Mouse (Mus musculus) layer of hippocampus, adult 2 months (tissue): ENCODE data around the gene Il17rd. TPM values are rescaled to one million over a fixed set of nuclear protein-coding genes. Genes with fewer than 3 reads are reported as not detected.
A peak's percentile ranks its signal among the peaks of the same experiment; 100 is the strongest.

Experiments
- DNase-seq, 2 experiments: peaks; one replicate each; pipeline ENCODE4 v3.0.0; 2022; ENCODE audit warnings: low spot score in 2 of 2
- H3K27ac ChIP-seq: fragments of 200-600 bp; 2 replicates; pipeline ENCODE4 v1.8.1; 2022
- H3K4me3 ChIP-seq: fragments of 200-600 bp; 2 replicates; pipeline ENCODE4 v1.8.1; 2022; ENCODE audit warnings: mild to moderate bottlenecking
- CTCF ChIP-seq: fragments of 200-600 bp; conservative IDR thresholded peaks from 2 replicates; pipeline ENCODE4 v1.8.1; 2022; ENCODE audit warnings: antibody characterized with exemption, mild to moderate bottlenecking, moderate library complexity
- total RNA-seq, 2 experiments: library from RNA; stranded (reverse); gene quantifications; 2 replicates each; pipeline ENCODE4 v1.2.3; 2021

Gene Il17rd
- total RNA-seq, 2 experiments from 2014 or later: 2.8 to 3.2 TPM

- peak overlapping the region; percentile 61; the same call in 1 of the 2 replicates for H3K27ac ChIP-seq
- H3K4me3 ChIP-seq: no peak overlapping the region
- TF ChIP-seq CTCF: no peak
- DNase-seq: peak; percentile 47 to 51
Measured at GRCm38 (mm10) chr14:27081536-27082275, 43.0 kb downstream of the Il17rd start.

DNA sequence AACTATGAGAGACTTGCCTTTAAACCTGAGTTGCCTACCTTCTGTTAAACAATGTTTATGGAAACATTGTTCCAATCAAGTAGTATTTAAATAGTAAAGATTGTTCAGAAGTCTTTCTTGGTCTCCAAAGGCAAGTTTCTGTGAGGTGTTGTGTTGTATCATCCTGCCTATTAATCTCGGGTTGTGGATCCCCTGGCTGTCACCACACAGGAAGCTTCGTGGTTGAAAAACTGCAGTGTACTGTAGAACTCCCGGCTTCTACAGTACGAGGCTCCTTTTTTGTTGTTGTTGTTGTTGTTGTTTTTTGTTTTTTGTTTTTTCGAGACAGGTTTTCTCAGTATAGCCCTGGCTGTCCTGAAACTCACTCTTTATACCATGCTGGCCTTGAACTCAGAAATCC, 46.7 kb downstream of the Il17rd start:
- H3K27ac ChIP-seq: no peak overlapping the region
- H3K4me3 ChIP-seq: no peak overlapping the region
- DNase-seq: no peak
- no peak for TF ChIP-seq CTCF

DNA sequence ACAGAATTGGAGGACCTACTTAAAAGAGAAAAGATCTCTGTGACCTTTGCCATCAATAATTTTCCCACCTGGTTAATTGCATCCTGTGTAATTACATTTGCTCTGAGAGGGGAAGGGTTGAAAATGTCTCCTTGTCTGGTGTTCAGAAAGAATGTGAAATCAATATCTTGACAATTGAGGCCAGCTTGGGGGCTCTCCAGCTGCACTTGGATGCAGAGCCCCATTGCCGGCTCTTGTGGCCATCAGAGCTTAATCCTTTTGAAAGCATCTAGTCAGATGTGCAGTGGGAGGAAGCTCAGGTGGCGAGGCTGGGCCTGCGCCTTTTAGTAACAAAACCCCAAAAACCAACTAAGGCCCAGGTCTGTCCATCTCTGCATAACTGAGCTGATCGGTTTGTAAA, 47.3 kb downstream of the Il17rd start:
- Histone ChIP-seq H3K4me3 (no peak overlapping the region), H3K27ac (no peak overlapping the region)
- no peak for DNase-seq
- no peak for TF ChIP-seq CTCF

- DNase-seq: no peak
- Histone ChIP-seq H3K27ac (no peak overlapping the region), H3K4me3 (no peak overlapping the region)
- no peak for TF ChIP-seq CTCF
Measured at GRCm38 (mm10) chr14:27094247-27094646, 55.5 kb downstream of the Il17rd start.

DNA sequence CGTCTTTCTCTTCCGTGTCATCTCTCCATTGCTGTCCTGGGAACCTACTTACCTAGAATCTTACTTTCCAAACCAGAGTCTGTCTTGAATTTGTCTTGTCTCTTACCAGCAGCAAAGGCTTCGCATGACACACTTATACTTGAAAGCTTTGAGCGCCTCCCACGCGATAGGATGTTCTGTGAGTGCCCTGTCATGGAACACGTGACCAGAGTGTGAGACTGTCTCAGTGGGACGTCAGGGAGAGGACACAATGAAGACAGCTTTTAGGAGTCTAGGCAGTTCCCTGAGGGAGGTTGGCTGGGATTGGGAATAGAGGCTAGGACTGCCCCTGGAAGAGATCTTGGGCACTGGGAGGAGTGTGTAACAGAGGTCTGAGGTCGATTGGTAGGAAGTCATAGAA, 57.4 kb downstream of the Il17rd start:
- Histone ChIP-seq H3K27ac (no peak overlapping the region), H3K4me3 (no peak overlapping the region)
- no peak for TF ChIP-seq CTCF
- DNase-seq: no peak

DNA sequence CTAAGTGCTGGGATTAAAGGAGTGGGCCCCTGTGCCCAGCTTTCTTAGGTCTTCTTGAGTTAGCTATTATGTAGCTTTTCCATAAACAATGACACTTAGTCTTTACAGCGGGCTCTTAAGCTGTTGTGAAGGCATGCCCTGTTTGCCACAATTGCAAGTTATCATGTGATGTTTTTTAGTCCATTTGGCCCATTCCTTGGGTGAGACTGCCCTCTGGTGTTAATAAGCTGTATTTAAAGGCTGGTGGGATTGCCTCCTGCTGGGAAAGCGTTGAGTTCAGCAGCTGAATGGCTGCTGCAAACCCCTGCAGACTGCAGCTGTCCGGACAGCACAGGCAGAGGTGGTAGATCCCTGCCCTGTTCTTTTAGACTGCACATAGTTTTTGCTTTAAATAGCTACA, 58.0 kb downstream of the Il17rd start:
- peak; percentile 93 for TF ChIP-seq CTCF
- no peak overlapping the region for H3K27ac ChIP-seq
- peak; percentile 79 to 83 for DNase-seq

DNA sequence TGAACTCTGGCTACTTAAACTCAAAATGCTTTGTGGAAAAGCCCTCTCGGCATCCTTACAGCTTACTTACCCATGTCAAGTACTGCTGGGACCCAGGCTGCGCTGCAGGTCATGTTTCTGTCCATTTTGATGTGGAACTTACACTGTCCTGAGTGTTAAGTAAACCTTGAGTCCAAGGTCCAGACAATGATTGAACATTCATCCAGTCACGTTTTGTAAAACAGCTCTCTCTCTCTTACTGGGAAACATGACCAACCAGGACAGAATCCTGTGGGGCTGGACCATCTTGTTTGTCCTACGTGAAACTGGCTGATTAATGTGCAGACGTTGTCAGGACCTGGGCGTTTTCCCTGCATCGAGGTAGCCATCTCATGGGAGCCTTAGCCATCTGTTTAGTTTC, 63.0 kb downstream of the Il17rd start:
- H3K4me3 ChIP-seq: no peak overlapping the region
- no peak for DNase-seq
- peak overlapping the region; percentile 89; the same call in 1 of the 2 replicates for H3K27ac ChIP-seq
- TF ChIP-seq CTCF: no peak

More for the DNA sequence above, 58.0 kb downstream of the Il17rd start:
- H3K4me3 ChIP-seq: no peak overlapping the region

GRCm38 (mm10) chr14:27102720-27103119, 64.0 kb downstream of the Il17rd start:
- DNase-seq: peak; percentile 27 to 46
- Histone ChIP-seq H3K4me3 (no peak overlapping the region), H3K27ac (peak overlapping the region; percentile 89)
- TF ChIP-seq CTCF: no peak

GRCm38 (mm10) chr14:27105731-27106457, 67.2 kb downstream of the Il17rd start:
- Histone ChIP-seq H3K4me3 (peak overlapping the region; percentile 25), H3K27ac (peak overlapping the region; percentile 89)
- TF ChIP-seq CTCF: no peak
- peak; percentile 57 to 73 for DNase-seq

- H3K4me3 ChIP-seq: no peak overlapping the region
- H3K27ac ChIP-seq: no peak overlapping the region
- no peak for DNase-seq
- TF ChIP-seq CTCF: no peak; the same call in 1 of the 2 replicates
Measured at GRCm38 (mm10) chr14:27108748-27109504, 70.2 kb downstream of the Il17rd start.

GRCm38 (mm10) chr14:27114362-27115274, 75.9 kb downstream of the Il17rd start, which contains the start of gene Arhgef3:
TSS of gene Arhgef3 (plus strand) at chr14:27114899.
- TF ChIP-seq CTCF: no peak
- no peak for DNase-seq
- Histone ChIP-seq H3K27ac (no peak within 1 kb of the TSS), H3K4me3 (peak within 1 kb of the TSS; percentile 61)

DNA sequence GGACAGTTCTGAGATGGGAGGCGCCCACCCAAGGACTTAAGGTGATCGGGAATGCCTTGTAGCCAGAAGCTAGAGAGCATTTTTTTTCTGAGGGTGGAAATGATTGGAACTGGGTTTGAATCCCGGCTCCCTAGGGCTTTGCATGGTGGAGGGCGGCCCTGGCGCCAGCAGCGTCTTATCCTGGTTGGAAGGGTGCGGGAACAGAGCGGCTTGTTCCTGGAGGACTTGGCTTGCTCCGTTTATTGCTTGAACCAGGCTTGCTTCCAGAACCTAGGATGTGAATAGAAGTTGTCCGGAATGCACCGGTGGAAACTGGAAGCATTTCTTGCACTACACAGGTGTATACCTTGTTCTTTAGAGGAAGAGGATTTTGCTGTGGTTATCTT, 76.5 kb downstream of the Il17rd start:
- no peak for TF ChIP-seq CTCF
- DNase-seq: no peak
- no peak overlapping the region for H3K27ac ChIP-seq
- peak overlapping the region; percentile 61 for H3K4me3 ChIP-seq
